Mouse (Mus musculus) bone marrow macrophage, adult 2 months (primary cell): Measurements from ENCODE around the gene Mdm4.

Experiments
- CTCF ChIP-seq: IDR thresholded peaks from 2 replicates; pipeline ENCODE4 v1.5.1; 2012; ENCODE audit warnings: low read depth, mild to moderate bottlenecking, low read length, moderate library complexity
- POLR2A ChIP-seq: IDR thresholded peaks from 2 replicates; pipeline ENCODE4 v1.6.1; 2012; ENCODE audit warnings: mild to moderate bottlenecking, low read depth, low read length, borderline replicate concordance

DNA sequence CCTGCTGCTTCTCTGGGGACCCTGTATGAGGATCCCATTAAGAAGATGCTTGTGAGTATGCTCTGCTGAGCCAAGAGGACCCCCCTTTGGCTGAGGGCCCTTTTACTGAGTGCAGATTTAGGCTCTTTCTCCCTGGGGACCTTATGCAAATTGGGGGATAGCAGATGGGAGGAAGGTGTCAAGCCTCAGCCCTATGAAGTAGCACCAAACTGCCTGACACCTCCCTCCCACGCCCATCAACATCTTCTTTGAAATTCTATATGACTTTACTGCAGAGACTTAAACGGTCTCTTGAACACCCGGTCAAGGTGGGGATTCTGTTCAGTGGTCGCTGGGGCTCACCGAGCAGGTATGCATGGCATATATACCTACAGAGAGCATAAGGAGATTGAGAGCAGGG is 22.7 kb upstream of the Mdm4 start:
- TF ChIP-seq CTCF: no peak
- TF ChIP-seq POLR2A: no peak
